Mouse (Mus musculus) small intestine, adult 2 months (tissue): ENCODE results near the gene Ankrd13d. TPM values are rescaled to one million over a fixed set of nuclear protein-coding genes. Genes with fewer than 3 reads are reported as not detected.

ENCODE experiments used
- H3K27ac ChIP-seq: fragments of 200-500 bp; 2 replicates; pipeline ENCODE4 v1.5.1; 2012; ENCODE audit warnings: low read depth, low read length, control low read depth, inconsistent platforms; ENCODE audit not compliant: insufficient read depth
- H3K27me3 ChIP-seq: fragments of 200-500 bp; 2 replicates; pipeline ENCODE4 v1.6.1; 2012; ENCODE audit warnings: mild to moderate bottlenecking, moderate library complexity, low read length, inconsistent platforms; ENCODE audit not compliant: control insufficient read depth, insufficient read depth
- H3K36me3 ChIP-seq: fragments of 200-500 bp; 2 replicates; pipeline ENCODE4 v1.6.1; 2012; ENCODE audit warnings: mild to moderate bottlenecking, low read length, control low read depth, inconsistent platforms; ENCODE audit not compliant: control insufficient read depth, insufficient read depth
- H3K4me1 ChIP-seq: fragments of 200-500 bp; 2 replicates; pipeline ENCODE4 v1.6.1; 2012; ENCODE audit warnings: low read length, inconsistent platforms, mixed read lengths; ENCODE audit not compliant: control insufficient read depth, insufficient read depth, insufficient read length
- H3K4me3 ChIP-seq: fragments of 200-500 bp; 2 replicates; pipeline ENCODE4 v1.5.1; 2012; ENCODE audit warnings: low read depth, mild to moderate bottlenecking, control low read depth, inconsistent platforms, low read length, moderate library complexity
- CTCF ChIP-seq: fragments of 200-500 bp; IDR thresholded peaks from 2 replicates; pipeline ENCODE4 v1.5.1; 2012; ENCODE audit warnings: low read depth, mild to moderate bottlenecking, control low read depth, inconsistent platforms, low read length, moderate library complexity, mixed read lengths; ENCODE audit not compliant: insufficient replicate concordance, insufficient read length; ENCODE audit errors: extremely low read depth
- POLR2A ChIP-seq: fragments of 200-500 bp; IDR thresholded peaks from 2 replicates; pipeline ENCODE4 v1.6.1; 2012; ENCODE audit warnings: low read depth, mild to moderate bottlenecking, control low read depth, inconsistent platforms, low read length, moderate library complexity
- WGBS: fragments of 180-500 bp; shearing (Covaris S2); methylation state at CpG from one replicate; pipeline ENCODE4 v1.1.7; 2018; 5-methylcytosine and 5-hydroxymethylcytosine counted together
- polyA plus RNA-seq: library from polyadenylated mRNA; depleted of rRNA; stranded (reverse); fragments of >200 nt; gene quantifications from 2 replicates; pipeline ENCODE4 v1.2.3, GENCODE M21; 2012

The Ankrd13d gene
- polyA plus RNA-seq, 1 experiment, result 1.1 TPM

GRCm38 (mm10) chr19:4230415-4230814 lies 52.5 kb downstream of the Ankrd13d start:
- Histone ChIP-seq H3K27me3 (no peaks in the 10 kb centered on the region), H3K4me1 (peaks cover 12% of the 10 kb centered on the region), H3K4me3 (no peak overlapping the region), H3K27ac (peak overlapping the region; percentile 25; the same call in 1 of the 2 replicates), H3K36me3 (no peaks in the 10 kb centered on the region)
- WGBS, result 68% methylated on average over 8 of the region's 8 CpGs
- TF ChIP-seq POLR2A (no peak), CTCF (no peak)

DNA sequence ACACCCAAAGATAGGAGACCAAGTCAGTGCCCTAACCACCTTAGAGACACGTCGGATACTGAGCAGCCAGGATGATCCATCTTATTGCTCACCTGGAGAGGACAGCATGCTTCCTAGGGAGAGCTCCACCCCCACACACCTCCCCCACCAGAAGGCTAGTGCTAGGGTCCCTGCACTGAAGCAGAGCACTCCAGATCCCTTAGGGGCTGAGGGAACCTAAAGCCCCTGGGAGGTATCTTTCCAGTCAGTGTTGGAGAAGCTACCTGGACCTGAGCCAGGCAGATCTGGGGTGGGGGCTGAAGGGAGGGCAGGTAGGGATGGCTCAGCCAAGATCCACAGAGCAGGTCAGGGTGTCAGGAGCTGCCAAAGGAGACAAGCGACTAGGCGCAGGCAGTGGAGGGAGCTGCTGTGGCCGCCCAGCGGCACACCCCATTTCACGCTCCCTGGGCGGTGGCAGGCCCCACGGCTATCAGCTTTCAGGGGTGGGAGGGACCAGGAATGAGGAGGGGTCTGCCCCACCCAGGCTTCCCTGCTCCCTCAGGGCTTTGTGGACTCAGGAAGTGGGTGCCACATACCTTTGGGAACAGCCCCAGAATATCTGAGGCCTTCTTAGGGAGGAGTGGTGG lies 53.4 kb downstream of the Ankrd13d start:
- WGBS, result 56% methylated on average over 9 of the region's 9 CpGs
- Histone ChIP-seq H3K4me1 (peaks cover 12% of the 10 kb centered on the region), H3K36me3 (no peaks in the 10 kb centered on the region), H3K4me3 (no peak overlapping the region), H3K27me3 (no peaks in the 10 kb centered on the region), H3K27ac (no peak overlapping the region)
- no peak for TF ChIP-seq POLR2A
- TF ChIP-seq CTCF, result no peak

DNA sequence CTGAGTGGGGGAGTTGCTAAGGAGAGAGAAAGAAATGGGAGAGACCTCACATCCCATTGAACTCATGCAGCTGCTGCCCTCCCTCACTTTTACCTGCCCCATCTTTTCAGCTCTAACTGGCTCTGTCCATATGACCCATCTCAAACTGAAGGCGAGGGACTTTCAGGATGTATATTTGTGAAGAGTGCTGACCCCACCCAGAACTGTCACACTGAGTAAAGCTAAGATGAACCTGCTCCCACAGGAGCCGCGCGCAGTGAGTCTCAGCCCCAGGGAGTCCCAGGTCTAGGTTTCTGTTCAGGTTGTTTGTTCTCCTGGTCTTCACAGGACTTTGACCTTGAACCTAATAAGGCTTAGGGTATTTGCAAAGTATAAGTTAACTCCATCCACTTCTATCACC lies 54.0 kb downstream of the Ankrd13d start:
- H3K4me3 ChIP-seq, result no peak overlapping the region
- no peak for TF ChIP-seq POLR2A
- TF ChIP-seq CTCF, result no peak
- H3K27ac ChIP-seq, result no peak overlapping the region
- WGBS, result 43% methylated on average over 4 of the region's 4 CpGs
- H3K36me3 ChIP-seq, result no peaks in the 10 kb centered on the region
- no peaks in the 10 kb centered on the region for H3K27me3 ChIP-seq
- H3K4me1 ChIP-seq, result peaks cover 12% of the 10 kb centered on the region

- Histone ChIP-seq H3K4me3 (no peak overlapping the region), H3K4me1 (peaks cover 12% of the 10 kb centered on the region), H3K27ac (no peak overlapping the region), H3K27me3 (no peaks in the 10 kb centered on the region), H3K36me3 (no peaks in the 10 kb centered on the region)
- TF ChIP-seq CTCF (peak; percentile 85; the same call in 1 of the 2 replicates), POLR2A (no peak)
- 25% methylated on average over 8 of the region's 8 CpGs for WGBS
Measured at GRCm38 (mm10) chr19:4227894-4228678, 54.9 kb downstream of the Ankrd13d start.

DNA sequence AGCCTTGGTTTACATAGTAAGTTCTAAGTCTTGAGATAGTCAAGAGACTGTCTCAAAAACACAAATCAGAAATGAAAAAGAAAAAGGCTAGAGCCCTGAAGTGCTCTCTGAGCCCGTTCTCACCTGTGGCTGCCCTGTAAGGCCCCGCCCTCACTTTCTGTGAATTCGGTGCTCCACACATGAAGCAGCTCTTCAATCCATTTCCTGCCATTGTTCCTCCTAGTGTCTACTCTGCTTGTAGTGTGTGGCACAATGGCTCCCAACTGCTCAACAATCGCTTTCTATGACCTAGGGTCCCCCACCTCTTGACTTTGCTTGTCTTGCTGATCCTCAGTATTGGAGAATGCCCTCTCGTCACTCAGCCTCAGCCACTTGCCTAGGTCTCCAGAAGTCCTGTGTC lies 55.5 kb downstream of the Ankrd13d start:
- H3K36me3 ChIP-seq, result no peaks in the 10 kb centered on the region
- WGBS, result 69% methylated on average over 5 of the region's 5 CpGs
- H3K27ac ChIP-seq, result no peak overlapping the region
- TF ChIP-seq POLR2A (no peak), CTCF (no peak)
- H3K4me1 ChIP-seq, result peaks cover 9% of the 10 kb centered on the region
- no peak overlapping the region for H3K4me3 ChIP-seq
- no peaks in the 10 kb centered on the region for H3K27me3 ChIP-seq

GRCm38 (mm10) chr19:4226779-4227178 lies 56.2 kb downstream of the Ankrd13d start:
- Histone ChIP-seq H3K36me3 (no peaks in the 10 kb centered on the region), H3K27ac (no peak overlapping the region), H3K4me3 (no peak overlapping the region), H3K27me3 (no peaks in the 10 kb centered on the region), H3K4me1 (peaks cover 6% of the 10 kb centered on the region)
- 86% methylated on average over 7 of the region's 7 CpGs for WGBS
- TF ChIP-seq POLR2A (no peak), CTCF (no peak)

DNA sequence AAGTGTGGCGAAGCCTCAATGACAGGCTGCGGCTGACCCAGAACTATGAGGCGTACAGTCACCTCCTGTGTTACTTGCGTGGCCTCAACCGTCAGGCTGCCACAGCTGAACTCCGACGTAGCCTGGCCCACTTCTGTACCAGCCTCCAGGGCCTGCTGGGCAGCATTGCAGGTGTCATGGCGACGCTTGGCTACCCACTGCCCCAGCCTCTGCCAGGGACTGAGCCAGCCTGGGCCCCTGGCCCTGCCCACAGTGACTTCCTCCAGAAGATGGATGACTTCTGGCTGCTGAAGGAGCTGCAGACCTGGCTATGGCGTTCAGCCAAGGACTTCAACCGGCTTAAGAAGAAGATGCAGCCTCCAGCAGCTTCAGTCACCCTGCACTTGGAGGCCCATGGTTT lies 60.8 kb downstream of the Ankrd13d start:
- Histone ChIP-seq H3K27me3 (no peaks in the 10 kb centered on the region), H3K4me1 (peaks cover 10% of the 10 kb centered on the region), H3K4me3 (no peak overlapping the region), H3K36me3 (no peaks in the 10 kb centered on the region), H3K27ac (no peak overlapping the region)
- TF ChIP-seq POLR2A, result no peak
- no peak for TF ChIP-seq CTCF
- WGBS, result 73% methylated on average over 11 of the region's 11 CpGs
